Mouse (Mus musculus) liver, adult 2 months (tissue): Measurements from ENCODE around the gene Fam173b.

ENCODE experiments used
- CTCF ChIP-seq: fragments of 200-500 bp; IDR thresholded peaks from 2 replicates; pipeline ENCODE4 v1.5.1; 2011; ENCODE audit warnings: low read depth, low read length, control low read depth
- POLR2A ChIP-seq: fragments of 200-500 bp; IDR thresholded peaks from 2 replicates; pipeline ENCODE4 v1.6.1; 2011; ENCODE audit warnings: low read length, control low read depth; ENCODE audit not compliant: insufficient read depth; ENCODE audit errors: extremely low read depth

- TF ChIP-seq POLR2A (no peak), CTCF (no peak)
Observed at GRCm38 (mm10) chr15:31611976-31612375, 10.3 kb downstream of the Fam173b start.
